Mouse (Mus musculus) ES-Bruce4 (cell line): ENCODE results near the gene Samd13.

Experiments
- EP300 ChIP-seq: IDR thresholded peaks from 2 replicates; pipeline ENCODE4 v1.6.1; 2011; ENCODE audit warnings: low read depth, low read length; ENCODE audit not compliant: insufficient read depth
- POLR2A ChIP-seq: IDR thresholded peaks from one replicate; pipeline ENCODE4 v1.8.1; 2011; ENCODE audit warnings: low read length; ENCODE audit not compliant: insufficient read depth

DNA sequence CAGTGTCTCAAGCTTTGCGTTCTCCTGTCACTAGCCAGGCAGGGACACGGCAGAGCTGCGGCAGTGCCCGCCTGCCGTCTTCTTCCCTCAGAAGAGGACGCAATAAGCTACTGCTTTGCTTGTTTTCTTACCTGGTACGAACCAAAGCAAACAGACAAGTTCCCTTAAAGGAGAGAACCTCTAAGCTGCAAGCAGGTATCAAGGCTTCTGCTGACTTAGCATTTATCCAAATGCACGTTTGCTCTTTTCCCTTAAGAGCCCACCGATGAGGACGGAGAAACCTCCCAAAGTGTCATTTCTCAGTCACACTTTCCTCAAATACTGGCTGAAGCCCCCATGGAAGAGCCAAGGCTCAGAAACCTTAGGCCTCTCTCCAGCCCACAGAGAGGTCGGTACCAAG lies 46.1 kb upstream of the Samd13 start:
- no peak for TF ChIP-seq POLR2A
- TF ChIP-seq EP300: no peak
